Mouse (Mus musculus): ENCODE data around the gene Calhm4.
"Not testable (repeated sequence)": the region's sequence is repeated elsewhere in the genome, so short reads cannot be mapped to it uniquely, and the experiment has no call there.

Gene Calhm4

DNA sequence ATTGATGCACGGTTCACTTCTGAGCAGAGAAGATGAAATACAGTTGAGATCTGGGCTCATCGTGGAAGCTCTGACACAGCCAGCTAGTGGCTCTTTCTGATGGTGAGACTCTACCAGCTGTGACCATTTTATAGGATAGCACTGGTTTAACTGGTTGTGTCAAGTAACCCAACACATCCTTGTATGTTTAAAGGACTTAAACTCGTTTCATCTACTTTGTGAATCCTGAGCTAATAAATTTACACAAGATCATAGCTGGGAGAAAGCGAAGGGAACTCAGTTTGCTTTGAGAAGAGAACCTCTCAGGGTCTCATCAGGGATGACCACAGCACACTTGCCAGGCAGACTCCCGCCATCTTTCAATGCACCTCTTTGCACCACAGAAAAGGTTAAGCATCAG lies at the start of gene Calhm4:
Calhm4 (minus strand) TSS at position 101 of the 400 bp plus-strand sequence.
- DNase-seq (ENCODE audit: low spot score), result no peak

- DNase-seq (ENCODE audit: low spot score), result no peak
Observed at GRCm38 (mm10) chr10:34091888-34092287, 47.8 kb upstream of the Calhm4 start.

DNA sequence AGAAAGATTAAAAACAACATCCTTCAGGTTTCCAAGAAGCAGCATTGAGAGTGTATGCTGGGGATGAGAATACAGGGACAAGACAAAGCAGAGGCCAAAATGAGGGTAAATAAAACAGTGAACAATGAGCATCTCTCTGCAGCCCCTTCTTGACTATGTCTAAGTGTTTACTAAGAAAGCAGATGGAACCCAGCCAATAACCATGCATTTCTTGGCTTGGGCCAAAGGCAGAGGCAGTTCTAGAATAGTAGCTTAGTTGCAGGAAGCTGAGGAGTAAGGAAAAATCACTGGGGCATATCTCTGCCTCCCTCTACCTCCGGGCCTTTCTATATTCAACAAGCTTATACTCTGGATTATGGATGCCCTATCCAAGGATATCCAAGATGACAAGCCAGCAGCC lies 46.4 kb upstream of the Calhm4 start:
- no peak for DNase-seq (ENCODE audit: low spot score)

DNA sequence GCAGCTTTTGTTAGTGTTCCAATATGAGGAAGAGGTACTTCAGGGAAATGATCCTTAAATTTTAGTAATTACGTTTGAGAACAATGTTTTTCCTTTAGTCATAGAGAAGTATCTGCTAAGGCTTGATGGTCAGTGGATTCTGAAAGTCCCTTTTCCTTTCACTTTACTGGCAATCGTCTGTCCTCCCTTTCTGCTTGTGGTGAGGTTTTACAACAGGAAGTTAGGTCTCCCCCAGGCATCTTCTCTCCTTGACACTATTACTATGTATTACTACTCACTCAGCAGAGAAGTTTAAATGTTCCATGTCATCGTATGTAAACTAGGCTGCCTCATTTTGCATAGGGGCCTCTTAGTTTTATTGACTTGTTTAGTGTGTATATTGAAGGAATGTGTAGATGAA lies 45.4 kb upstream of the Calhm4 start:
- no peak for DNase-seq (ENCODE audit: low spot score)

- no peak for DNase-seq (ENCODE audit: low spot score)
Observed at GRCm38 (mm10) chr10:34088515-34088914, 44.4 kb upstream of the Calhm4 start.

- DNase-seq (ENCODE audit: low spot score), result no peak
Observed at GRCm38 (mm10) chr10:34086514-34086913, 42.4 kb upstream of the Calhm4 start.

DNA sequence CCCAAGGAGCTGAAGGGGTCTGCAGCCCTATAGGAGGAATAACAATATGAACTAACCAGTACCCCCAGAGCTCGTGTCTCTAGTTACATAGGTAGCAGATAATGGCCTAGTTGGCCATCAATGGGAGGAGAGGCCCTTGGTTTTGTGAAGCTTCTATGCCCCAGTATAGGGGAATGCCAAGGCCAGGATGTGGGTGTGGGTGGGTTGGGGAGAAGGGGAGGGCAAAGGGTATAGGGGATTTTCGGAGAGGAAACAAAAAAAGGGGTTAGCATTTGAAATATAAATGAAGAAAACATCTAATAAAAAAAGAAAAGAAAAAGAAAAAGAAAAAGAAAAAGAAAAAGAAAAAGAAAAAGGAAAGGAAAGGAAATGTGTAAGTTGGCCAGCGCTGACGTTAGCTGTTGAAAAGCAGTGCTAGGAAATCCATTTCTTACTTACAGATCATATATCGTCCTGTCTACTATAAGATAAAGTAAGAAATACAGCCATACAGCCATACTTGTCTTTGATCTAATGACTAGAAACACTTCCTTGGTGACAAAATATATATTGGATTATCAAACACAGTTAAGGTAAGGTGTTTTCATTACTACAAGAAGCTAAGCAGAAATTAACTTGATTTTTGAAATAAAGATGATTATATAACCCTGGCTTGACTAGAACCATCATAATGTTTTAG lies 30.6 kb upstream of the Calhm4 start:
- DNase-seq (ENCODE audit: low spot score), result no peak

DNA sequence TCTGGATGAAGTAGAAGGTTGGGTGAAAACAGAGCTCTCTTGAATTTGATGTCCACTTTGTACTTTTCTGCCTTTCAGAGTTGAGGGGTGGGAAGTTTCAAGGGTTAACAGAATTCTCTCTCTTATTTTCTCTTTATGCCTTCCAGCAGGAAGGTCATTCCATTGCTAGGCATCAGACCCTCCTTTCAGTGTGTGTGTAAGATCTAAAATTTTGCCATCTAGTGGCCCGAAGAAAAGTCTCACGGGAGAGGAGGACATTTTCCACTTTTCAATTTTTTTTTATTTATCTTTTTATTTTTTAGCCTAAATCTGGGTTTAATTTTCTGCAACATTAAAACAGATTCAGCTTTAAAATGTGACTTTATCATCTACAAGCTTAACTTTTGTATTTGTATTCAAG lies 27.5 kb upstream of the Calhm4 start:
- no peak for DNase-seq (ENCODE audit: low spot score)

DNA sequence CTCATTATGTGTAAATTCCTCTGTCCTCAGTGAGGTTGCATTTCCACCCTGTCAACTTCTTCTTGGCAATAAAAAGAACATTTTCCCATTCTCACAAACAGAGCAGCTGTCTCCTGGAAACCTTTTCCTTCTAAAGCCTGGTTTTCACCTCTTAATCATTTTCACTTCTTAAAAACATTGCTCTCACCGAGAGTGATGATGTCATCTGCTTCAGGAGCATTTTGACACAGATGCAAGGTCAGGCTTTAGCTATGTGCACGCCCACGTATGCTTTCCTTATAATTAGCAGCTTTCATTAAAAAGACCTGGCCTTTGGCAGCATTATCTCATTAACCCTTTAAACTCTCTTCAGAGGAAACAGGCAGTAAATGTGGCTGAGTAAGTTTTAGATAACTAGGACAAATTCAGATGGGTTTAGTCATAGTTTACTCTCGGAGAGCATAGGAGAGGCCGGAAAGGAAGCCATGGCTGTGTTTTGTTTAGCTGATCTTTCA lies 26.9 kb upstream of the Calhm4 start:
- no peak for DNase-seq (ENCODE audit: low spot score)

DNA sequence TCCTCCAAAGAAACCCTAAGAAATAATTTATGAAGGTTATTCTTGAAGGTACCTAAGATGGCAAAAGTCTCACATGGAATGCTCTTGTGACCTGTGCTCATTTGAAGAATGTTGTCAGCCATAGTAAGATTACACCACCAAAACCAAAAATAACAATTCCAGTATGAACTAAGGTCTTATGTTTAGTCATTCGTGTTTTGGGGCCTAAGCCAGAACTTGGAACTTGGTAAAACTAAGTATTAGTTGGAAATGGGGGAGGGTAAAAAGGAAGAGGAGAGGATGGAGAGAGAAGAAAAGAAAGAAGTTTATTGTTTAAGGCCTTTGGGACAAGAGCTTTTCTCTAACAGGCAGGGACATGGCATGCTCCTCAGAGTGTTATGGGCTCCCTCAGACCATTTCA lies 25.5 kb upstream of the Calhm4 start:
- DNase-seq (ENCODE audit: low spot score), result no peak

- no peak for DNase-seq (ENCODE audit: low spot score)
Observed at GRCm38 (mm10) chr10:34066591-34066990, 22.5 kb upstream of the Calhm4 start.

DNA sequence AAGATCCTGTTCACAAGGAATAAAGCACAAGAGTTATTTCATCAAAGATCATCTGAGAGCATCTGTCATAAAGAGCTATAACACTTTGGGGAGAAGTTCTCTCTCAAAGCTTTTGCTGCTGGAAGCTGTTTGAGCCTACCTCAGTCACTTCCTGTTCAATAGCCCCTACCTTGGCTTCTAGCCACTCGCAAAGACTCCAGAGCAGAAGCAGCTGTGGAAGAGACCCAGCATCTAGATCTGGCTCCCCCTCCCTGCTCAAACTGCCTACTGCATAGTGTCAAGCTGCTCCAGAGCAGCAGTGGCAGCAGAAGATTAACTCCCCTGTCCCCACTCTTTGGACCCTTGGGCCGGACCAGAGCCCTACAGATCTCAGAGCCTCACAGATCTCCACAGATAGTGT lies 9.9 kb upstream of the Calhm4 start:
- no peak for DNase-seq (ENCODE audit: low spot score)

- DNase-seq (ENCODE audit: low spot score), result no peak
Observed at GRCm38 (mm10) chr10:34037401-34037800, 6.7 kb downstream of the Calhm4 start, which contains the start of gene Trappc3l. Trappc3l (plus strand) TSS chr10:34037597.

DNA sequence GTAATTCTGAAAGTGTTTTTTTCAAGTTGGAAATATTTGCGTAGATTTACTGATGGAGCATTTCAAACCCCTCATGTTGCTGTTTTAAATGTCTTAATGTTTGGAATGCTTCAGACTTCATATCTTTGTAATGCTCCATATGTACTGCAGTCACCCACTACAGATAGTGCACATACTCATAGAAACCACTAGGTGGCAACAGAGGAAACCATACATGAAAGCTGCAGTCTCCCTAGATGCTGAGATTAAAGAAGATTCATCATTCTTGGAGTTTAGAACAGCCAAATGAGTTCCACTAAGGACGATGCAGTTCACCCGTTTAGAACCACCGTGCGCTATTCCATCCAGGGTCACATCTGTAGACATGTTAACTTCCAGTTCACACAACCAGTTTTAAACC lies 7.5 kb downstream of the Calhm4 start:
- no peak for DNase-seq (ENCODE audit: low spot score)

DNA sequence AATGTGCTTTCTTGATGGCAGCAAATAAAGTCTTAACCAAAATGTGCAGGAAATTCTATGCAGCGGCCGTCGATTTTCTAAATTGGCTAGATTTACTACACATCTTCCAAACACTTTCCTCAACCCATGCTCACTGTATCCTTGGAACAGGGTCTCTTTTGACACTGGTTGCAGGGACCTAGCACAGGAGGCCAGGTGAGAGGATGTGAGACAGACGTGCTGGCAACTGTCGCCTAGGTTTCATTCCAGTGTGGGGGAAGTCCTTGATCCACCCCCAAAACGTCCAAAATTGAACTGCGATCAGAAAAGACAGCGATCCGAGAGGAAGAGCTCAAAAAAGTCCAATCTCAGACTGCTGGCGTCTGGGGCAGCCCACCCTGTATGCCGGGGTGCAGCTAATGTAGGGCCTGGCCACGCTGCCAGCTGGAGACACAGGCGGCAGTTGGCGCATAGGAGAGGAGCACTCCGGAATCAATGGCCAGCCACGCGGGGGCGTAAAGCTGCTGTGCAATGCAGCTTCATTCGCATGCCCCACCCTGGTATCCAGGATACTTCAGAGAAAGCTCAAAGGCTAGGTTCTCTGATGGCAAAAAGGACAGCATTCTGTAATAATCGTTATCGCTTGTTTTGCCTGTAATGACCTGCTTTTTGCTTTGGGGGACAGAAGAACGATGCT lies 10.3 kb downstream of the Calhm4 start:
- DNase-seq (ENCODE audit: low spot score), result peak; percentile 81

DNA sequence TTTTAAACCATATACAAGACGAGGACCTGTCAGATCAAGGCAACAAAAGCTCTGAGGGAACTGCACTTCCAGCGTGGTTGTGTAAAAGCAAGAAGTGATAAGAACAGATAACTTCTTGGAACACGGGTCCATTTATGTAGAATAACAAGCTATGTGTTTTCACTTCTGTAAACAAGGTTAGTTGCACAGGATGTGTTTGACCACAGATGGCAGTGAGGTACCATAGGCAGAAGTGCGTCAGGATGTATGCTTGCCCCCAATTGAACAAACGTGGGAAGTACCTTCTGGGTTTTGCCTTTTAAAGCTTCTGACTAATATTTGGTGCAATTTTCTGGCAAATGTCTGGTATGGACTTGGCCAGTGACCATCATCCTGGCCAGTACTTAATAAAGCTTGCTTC lies 13.8 kb downstream of the Calhm4 start:
- DNase-seq (ENCODE audit: low spot score), result no peak

- peak; percentile 96 for DNase-seq (ENCODE audit: low spot score)
Observed at GRCm38 (mm10) chr10:34019302-34020075, 24.6 kb downstream of the Calhm4 start, which contains the start of gene Rwdd1. Rwdd1 (minus strand) TSS chr10:34019624.

DNA sequence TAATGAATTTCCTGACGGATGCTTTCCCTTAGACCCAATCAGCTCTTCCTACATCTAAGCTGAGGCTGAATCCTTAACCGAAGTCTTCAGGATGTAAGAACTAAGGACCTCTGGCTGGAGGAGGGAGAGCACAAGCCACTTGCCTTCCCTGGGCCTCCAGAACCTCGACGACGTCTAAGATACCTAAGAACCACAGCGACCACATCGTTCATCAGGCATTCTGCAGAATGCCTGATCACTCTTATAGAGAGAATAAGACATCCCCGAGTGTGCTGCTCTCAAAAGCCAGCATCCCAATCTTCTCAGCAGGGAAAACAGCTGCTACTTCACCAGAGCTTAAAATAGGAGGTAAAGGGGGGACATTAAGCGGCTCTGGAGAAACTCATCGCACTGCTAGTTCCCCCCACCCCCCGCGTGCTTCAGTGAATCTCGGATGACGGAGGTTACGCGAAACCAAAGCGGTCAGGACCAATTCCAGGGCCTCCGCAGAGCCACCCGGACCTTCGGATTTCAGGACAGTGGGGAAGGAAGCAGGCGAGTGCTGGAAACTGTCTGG lies 25.3 kb downstream of the Calhm4 start:
- DNase-seq (ENCODE audit: low spot score), result no peak

DNA sequence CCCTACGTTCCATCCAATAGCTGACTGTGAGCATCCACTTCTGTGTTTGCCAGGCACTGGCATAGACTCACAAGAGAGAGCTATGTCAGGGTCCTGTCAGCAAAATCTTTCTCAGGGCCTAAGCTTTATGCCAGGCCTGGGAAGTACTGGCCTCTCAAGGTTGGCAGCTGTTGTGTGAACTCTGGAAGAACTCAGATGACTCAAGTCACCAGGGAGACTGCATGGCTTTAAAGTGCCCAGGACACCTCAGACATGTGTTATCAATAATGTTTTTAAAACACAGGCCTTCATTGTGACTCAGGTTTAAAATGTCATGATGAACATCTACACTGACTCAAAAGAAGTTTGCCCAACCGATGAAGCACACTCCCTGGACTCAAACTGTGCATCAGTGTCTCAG lies 30.9 kb downstream of the Calhm4 start:
- no peak for DNase-seq (ENCODE audit: low spot score)

- no peak for DNase-seq (ENCODE audit: low spot score)
Observed at GRCm38 (mm10) chr10:34012581-34012980, 31.5 kb downstream of the Calhm4 start.

GRCm38 (mm10) chr10:33998397-33998796 lies 45.7 kb downstream of the Calhm4 start:
- DNase-seq (ENCODE audit: low spot score), result no peak

DNA sequence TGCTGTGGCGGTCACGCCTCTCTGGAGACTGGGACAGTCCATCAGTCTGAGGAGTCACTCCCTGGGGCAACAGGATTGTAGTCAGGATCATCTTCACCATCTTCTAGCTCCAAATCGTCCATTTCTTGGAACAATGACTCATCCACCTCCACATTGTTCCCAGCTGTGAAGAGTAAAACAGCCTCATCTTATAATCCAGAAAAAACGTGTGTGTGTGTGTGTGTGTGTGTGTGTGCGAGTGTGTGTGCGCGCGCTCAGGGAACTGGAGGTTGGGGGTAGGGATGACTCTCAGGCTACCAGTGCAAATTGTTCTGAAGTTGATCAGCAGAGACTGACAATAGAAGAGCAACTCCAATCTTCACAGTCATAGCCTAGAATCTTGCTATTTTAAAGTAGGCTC lies 47.4 kb downstream of the Calhm4 start:
- not testable (repeated sequence) for DNase-seq (ENCODE audit: low spot score)
